Mouse (Mus musculus) ES-E14 (cell line): ENCODE measurements around the gene Dlg2.

Experiments
- ZC3H11A ChIP-seq: IDR thresholded peaks from 2 replicates; pipeline ENCODE4 v1.6.1; 2012; ENCODE audit warnings: low read depth, mild to moderate bottlenecking, inconsistent platforms, low read length, borderline replicate concordance
- ZNF384 ChIP-seq: IDR thresholded peaks from 2 replicates; pipeline ENCODE4 v1.6.1; 2012; ENCODE audit warnings: low read depth, low read length, inconsistent platforms

- TF ChIP-seq ZC3H11A (no peak), ZNF384 (no peak)
Measured at GRCm38 (mm10) chr7:90949212-90949611, 472.7 kb downstream of the Dlg2 start.
